Mouse (Mus musculus) heart, embryonic 10.5 days (tissue): ENCODE measurements at regions not wholly inside any gene's neighbourhood (a gene's known extent, or its start where the extent isn't known, plus 50 kb on each side); places are given as distances from the start of the nearest gene placed in this dataset.

Source experiments
- DNase-seq: peaks from one replicate; pipeline ENCODE4 v3.0.0-alpha.2; 2017; ENCODE audit warnings: low spot score
- H3K27ac ChIP-seq: fragments of 300-500 bp; sonication (generic); 2 replicates; pipeline ENCODE4 v1.5.1; 2016; ENCODE audit warnings: mild to moderate bottlenecking
- H3K27me3 ChIP-seq: fragments of 300-500 bp; sonication (generic); 2 replicates; pipeline ENCODE4 v1.6.1; 2016; ENCODE audit warnings: mild to moderate bottlenecking; ENCODE audit not compliant: poor library complexity, insufficient read depth, severe bottlenecking
- H3K36me3 ChIP-seq: fragments of 300-500 bp; sonication (generic); 2 replicates; pipeline ENCODE4 v1.6.1; 2016; ENCODE audit warnings: mild to moderate bottlenecking, moderate library complexity
- H3K4me1 ChIP-seq: fragments of 300-500 bp; sonication (generic); 2 replicates; pipeline ENCODE4 v1.6.1; 2016; ENCODE audit warnings: mild to moderate bottlenecking
- H3K4me3 ChIP-seq: fragments of 300-500 bp; sonication (generic); 2 replicates; pipeline ENCODE4 v1.5.1; 2016; ENCODE audit warnings: mild to moderate bottlenecking, moderate library complexity
- H3K9me3 ChIP-seq: fragments of 300-500 bp; sonication (generic); 2 replicates; pipeline ENCODE4 v1.6.1; 2016; ENCODE audit warnings: mild to moderate bottlenecking, moderate library complexity
- WGBS: fragments of 180-500 bp; shearing (Covaris S2); methylation state at CpG from one replicate; pipeline ENCODE4 v1.1.7; 2016; 5-methylcytosine and 5-hydroxymethylcytosine counted together

DNA sequence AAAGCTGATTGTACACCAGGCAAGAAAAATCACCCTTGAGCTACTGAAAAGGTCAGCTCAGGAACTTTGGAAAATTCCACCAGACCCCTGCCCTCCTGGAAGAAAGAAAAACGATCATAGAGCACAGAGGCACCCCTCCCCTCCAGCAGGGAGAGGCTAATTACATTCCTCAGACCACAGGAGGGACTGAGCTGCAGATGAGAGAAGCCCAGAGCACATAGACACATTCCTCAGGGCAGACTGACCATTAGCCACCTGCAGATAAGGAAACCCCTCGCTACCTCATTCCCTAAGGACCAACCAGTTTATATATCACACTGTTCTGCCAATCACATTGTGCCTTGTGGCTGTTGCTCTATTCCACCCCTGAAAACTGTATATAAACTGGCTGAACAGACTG lies 230.3 kb downstream of the Parp8 start:
- Histone ChIP-seq H3K4me1 (no peaks in the 10 kb centered on the region), H3K27ac (no peak overlapping the region), H3K27me3 (no peaks in the 10 kb centered on the region), H3K36me3 (no peaks in the 10 kb centered on the region), H3K9me3 (no peaks in the 10 kb centered on the region), H3K4me3 (no peak overlapping the region)
- WGBS, result 25% methylated on average over 2 of the region's 2 CpGs
- DNase-seq, result no peak

DNA sequence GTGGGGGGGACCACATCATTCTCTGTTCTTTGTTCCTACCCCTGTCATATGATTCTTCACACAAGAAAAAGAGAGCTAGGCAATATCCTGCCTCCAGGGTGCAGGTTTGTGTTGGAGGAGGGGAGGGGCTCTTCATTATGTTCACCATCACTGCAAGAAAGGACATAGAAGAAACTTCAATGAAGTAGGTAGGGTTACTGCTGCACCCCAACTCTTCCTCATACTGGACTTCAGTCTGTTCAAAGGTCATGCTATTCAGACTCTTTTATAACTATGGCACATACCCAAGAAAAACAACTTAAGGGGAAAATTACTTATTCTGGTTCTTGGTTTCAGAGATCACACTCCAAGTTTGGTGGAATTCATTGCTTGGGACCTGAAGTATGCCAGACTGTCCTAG lies 243.7 kb downstream of the Parp8 start:
- DNase-seq, result no peak
- Histone ChIP-seq H3K4me3 (no peak overlapping the region), H3K27me3 (no peaks in the 10 kb centered on the region)

DNA sequence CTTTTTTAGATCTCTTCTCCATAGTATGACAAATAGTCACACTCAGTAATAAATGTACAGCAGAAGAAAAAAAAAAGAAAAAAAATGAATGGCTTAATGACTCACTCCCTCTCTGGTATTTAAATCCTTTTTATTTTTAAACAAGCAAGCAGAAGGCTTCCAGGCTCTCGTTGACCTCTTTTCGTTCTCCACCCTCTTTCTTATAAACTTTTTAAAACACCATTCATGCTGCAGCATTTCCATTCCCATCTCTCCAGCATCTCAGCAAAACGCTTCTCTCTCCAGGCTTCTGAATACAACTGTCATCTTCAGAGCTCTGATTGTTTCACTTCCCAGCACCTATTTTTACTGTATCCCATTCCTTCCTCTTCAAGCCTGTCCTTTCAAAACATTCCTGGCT lies 259.8 kb downstream of the Parp8 start:
- Histone ChIP-seq H3K27ac (no peak overlapping the region), H3K4me1 (no peaks in the 10 kb centered on the region), H3K36me3 (no peaks in the 10 kb centered on the region), H3K9me3 (no peaks in the 10 kb centered on the region), H3K4me3 (no peak overlapping the region), H3K27me3 (no peaks in the 10 kb centered on the region)
- 80% methylated on average over 3 of the region's 3 CpGs for WGBS
- DNase-seq, result no peak

More for the DNA sequence above, 243.7 kb downstream of the Parp8 start:
- Histone ChIP-seq H3K36me3 (no peaks in the 10 kb centered on the region), H3K4me1 (no peaks in the 10 kb centered on the region), H3K27ac (no peak overlapping the region), H3K9me3 (no peaks in the 10 kb centered on the region)

DNA sequence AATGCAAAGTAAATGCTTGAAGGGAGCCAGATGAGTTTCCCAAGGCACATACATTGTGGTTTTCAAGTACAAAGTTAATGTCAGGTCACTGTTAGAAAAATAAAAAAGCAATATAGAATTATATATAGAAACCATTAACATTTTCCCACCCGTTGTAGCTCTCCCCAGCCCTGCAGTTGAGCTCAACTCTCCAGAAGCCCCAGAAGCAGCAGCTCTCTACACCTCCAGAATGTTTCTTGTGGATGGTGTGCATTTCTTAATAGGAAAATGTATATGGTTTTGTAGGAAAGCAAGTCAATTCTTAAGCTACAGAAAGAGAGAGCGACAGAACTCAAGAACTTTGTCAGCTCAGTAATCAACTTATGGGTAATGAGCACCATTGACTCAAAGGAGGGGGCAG lies 265.4 kb downstream of the Parp8 start:
- no peaks in the 10 kb centered on the region for H3K27me3 ChIP-seq
- WGBS, result 83% methylated on average over 2 of the region's 2 CpGs
- no peak for DNase-seq
- H3K9me3 ChIP-seq, result no peaks in the 10 kb centered on the region
- H3K4me3 ChIP-seq, result no peak overlapping the region
- no peaks in the 10 kb centered on the region for H3K36me3 ChIP-seq
- no peaks in the 10 kb centered on the region for H3K4me1 ChIP-seq
- H3K27ac ChIP-seq, result no peak overlapping the region

DNA sequence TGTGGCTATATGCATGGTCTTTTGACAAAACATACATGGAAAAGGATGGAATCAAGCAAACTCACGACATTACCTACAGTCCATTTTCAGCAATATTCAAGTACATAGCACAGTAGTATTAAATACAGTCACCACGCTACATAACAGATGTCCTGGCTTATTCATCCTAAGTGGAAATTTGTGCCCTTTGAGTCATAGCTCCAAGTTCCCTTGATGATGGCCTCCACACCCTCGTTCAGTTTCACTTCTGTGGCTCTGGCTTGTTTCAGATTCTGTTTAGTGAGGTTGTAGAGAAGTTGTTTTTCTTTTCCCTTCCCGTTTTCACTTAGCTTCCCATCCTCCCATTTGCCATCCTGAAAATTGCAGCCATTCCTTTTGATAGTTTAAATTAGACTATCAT lies 284.5 kb downstream of the Parp8 start:
- no peak for DNase-seq
- Histone ChIP-seq H3K9me3 (no peaks in the 10 kb centered on the region), H3K36me3 (no peaks in the 10 kb centered on the region), H3K27ac (no peak overlapping the region), H3K4me1 (no peaks in the 10 kb centered on the region), H3K4me3 (no peak overlapping the region), H3K27me3 (no peaks in the 10 kb centered on the region)
- 77% methylated on average over 4 of the region's 4 CpGs for WGBS

DNA sequence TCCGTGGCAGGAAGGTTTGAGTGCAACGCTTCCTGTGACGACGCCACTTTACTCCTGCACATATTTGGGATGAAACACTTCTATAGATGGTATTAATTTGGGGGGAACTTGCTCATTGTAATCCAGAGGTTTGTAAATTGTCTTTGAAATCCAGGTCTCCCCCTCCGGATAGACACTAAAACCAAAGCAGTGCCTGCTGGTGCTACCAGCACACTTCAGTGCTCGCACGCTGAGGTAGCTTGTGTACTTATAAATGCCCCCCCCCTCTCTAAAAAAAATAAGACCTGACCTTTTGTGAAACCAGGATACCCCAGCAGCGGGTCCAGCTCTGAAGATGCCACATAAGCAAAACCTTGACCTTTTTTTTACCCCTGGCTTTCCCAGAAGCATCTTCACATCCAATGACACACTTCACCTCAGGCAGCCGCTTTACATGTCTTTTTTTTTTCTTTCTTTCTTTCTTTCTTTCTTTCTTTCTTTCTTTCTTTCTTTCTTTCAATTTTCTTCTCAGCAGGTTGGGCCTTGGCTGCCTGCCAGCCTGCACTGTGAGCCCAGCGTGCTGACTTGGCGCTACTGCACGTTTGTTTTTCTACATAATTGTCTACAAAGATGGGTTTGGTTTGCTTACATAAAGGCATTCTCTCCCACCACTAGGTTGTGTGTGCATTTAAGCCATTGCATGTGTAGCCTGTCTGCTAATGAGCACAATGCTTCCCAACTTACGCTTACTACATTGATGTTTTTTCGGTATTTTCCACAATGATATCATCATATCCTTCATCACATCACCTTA lies 301.8 kb downstream of the Parp8 start:
- no peaks in the 10 kb centered on the region for H3K27me3 ChIP-seq
- H3K9me3 ChIP-seq, result no peaks in the 10 kb centered on the region
- no peak overlapping the region for H3K27ac ChIP-seq
- DNase-seq, result no peak
- 84% methylated on average over 14 of the region's 14 CpGs for WGBS
- no peaks in the 10 kb centered on the region for H3K4me1 ChIP-seq
- H3K36me3 ChIP-seq, result no peaks in the 10 kb centered on the region
- H3K4me3 ChIP-seq, result no peak overlapping the region

DNA sequence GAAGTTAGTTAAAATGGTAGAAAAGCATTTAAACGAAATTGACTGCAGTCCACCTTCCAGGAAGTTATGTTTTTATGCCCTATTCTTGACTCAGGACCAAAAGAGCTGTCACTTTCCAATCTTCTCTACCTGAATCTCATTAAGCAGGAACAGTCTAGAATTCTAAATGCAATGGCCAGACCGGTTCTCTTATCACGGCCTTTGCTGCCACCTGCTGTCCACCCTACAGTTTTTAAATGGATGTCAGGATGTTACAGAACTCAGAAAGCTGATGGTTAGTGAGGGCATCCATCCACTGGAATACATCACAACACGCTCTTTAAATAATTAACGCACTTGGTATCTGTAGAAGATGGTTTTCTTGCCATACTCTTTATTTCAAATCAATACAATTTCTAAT lies 310.5 kb downstream of the Parp8 start:
- no peaks in the 10 kb centered on the region for H3K9me3 ChIP-seq
- no peak overlapping the region for H3K27ac ChIP-seq
- H3K4me1 ChIP-seq, result no peaks in the 10 kb centered on the region; the same call in 1 of the 2 replicates
- H3K36me3 ChIP-seq, result no peaks in the 10 kb centered on the region
- H3K27me3 ChIP-seq, result peaks cover 21% of the 10 kb centered on the region; the same call in 1 of the 2 replicates
- no peak overlapping the region for H3K4me3 ChIP-seq
- WGBS, result 17% methylated on average over 5 of the region's 5 CpGs
- DNase-seq, result no peak

DNA sequence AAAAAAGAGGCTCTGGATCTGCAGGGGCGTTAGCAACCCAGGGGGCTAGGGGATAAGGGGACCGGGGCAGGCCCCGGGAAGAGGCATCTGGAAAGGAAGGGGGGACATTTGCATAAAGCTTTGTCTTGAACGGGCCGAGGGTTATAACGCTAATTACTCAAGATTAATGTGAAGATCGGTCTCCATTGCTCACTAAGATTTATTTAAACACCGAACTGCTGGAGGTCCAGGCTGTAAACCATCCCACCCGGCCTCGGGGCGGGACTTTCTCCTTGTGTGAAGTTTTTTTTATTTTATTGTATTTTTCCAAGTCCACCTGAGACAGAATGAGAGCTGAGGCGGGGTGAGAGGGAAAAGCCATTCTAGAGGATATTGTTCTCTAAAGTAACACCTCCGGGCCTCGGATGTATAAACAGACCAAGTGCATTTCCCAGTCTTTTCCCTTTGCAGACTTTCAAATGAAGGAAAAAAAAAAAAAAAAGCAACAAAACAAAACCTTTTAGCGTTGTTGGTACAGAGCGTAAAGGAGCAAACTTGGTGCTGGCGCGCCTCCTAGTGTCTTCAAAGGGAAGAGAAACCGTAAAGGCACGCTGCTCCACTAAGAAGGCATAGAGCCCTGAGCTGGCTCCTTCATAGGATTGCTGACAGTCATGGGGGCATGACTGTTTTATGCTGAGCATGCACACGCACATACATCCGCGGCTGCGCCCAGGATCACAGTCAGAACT lies 313.3 kb downstream of the Parp8 start:
- H3K36me3 ChIP-seq, result no peaks in the 10 kb centered on the region
- DNase-seq, result peak; percentile 85
- peak overlapping the region; percentile 16; the same call in 1 of the 2 replicates for H3K27ac ChIP-seq
- H3K9me3 ChIP-seq, result no peaks in the 10 kb centered on the region
- peaks cover 11% of the 10 kb centered on the region; the same call in 1 of the 2 replicates for H3K4me1 ChIP-seq
- under 1% methylated on average over 24 of the region's 24 CpGs for WGBS
- peak overlapping the region; percentile 62 for H3K4me3 ChIP-seq
- H3K27me3 ChIP-seq, result peaks cover 46% of the 10 kb centered on the region; the same call in 1 of the 2 replicates

DNA sequence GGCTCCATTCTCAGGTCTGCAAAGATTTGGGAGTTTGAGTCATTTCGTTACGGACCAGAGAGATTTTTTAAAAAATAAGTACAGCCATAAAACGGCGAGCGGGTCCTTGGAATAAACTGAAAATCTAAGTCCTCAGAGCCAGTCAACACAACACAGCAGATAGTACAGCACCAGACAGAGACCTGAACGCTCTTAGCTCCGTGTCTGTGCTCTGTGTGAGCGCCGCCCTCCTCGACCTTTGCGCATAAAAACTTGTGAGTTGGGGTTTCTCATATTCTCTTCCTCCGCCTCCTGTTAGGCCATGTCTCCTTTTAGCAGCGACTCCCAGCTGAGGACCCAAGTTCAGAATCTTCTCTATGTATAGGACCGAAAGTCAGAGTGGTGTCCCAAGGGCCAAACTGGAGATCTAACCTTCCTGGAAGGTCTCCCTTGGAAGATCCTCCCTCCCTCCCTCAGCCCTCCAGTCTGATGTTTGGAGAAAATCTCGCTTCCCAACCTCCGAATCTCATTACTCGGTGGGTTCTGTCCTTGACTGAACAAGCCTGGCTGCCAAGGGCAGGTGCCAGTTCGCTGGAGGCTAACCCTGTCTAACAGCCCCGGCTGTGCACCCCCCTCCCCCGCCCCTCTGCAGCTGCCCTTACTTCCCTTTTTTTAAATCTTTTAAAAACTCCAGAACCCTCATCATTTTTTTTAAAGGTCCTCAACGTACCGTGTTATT lies 314.0 kb downstream of the Parp8 start:
- WGBS, result 2% methylated on average over 22 of the region's 22 CpGs
- Histone ChIP-seq H3K27ac (peak overlapping the region; percentile 16; the same call in 1 of the 2 replicates), H3K4me1 (peaks cover 11% of the 10 kb centered on the region; the same call in 1 of the 2 replicates), H3K9me3 (no peaks in the 10 kb centered on the region), H3K36me3 (no peaks in the 10 kb centered on the region), H3K4me3 (peak overlapping the region; percentile 62), H3K27me3 (peaks cover 51% of the 10 kb centered on the region; the same call in 1 of the 2 replicates)
- no peak for DNase-seq

DNA sequence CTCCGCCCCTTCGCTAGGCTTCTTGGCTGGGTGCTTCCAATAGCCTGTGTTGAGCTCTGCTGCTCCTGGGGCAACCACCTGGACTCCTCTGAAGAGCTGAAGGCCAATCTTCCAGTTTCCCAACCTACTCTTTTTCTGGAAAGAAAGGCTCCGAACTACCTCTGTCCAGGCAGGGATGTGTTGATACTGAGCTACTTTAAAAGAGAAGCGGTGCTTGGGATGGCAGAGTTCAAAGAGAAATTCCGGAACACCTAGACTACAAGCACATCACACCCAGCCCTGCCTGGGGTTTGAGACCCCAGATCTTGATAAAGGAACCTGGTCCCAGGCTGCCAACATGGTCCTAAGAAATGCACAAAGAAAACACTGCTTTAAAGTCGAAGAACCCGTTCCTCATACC lies 315.7 kb downstream of the Parp8 start:
- 13% methylated on average over 7 of the region's 7 CpGs for WGBS
- no peaks in the 10 kb centered on the region for H3K9me3 ChIP-seq
- H3K36me3 ChIP-seq, result no peaks in the 10 kb centered on the region
- peaks cover 11% of the 10 kb centered on the region; the same call in 1 of the 2 replicates for H3K4me1 ChIP-seq
- H3K27ac ChIP-seq, result no peak overlapping the region
- H3K4me3 ChIP-seq, result peak overlapping the region; percentile 47; the same call in 1 of the 2 replicates
- peaks cover 63% of the 10 kb centered on the region for H3K27me3 ChIP-seq
- DNase-seq, result no peak

DNA sequence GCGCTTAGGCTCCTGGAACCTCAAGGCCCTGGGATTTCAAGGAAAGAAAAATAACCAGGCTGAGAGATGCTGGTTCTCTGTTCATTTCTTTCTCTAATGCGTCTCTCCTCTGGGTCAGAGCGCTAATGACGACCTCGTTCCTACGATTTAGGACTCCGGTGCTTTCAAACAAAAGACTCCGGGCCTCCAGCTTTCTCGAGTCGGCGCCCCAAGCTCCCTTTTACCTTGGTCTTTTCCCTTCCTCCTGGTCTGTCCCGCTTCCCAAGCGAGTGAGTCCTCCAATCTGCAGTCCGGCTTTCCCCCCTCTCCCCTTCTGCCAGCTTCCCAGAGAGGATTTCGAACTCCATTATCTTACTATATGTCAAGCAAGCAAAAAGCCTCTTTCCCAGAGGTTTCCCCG lies 316.5 kb downstream of the Parp8 start:
- 1% methylated on average over 16 of the region's 16 CpGs for WGBS
- Histone ChIP-seq H3K4me1 (peaks cover 11% of the 10 kb centered on the region; the same call in 1 of the 2 replicates), H3K27ac (peak overlapping the region; percentile 19; the same call in 1 of the 2 replicates)

DNA sequence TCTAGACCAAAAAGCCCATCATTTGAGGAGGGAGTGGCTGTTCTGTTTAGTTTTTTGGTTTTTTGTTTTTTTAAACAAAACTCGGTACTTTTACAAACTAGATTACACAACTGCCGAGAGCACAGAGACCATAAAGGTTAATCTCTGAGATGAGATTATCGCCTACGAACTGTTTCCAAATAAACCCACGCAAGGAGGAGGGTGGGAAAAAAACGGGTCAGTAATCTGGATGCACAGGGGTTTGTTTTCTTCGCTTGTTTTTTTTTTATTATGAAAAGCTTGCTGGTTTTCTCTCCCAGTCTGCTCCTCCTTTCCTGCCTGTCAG lies 316.9 kb downstream of the Parp8 start:
- no peak for DNase-seq
- peaks cover 11% of the 10 kb centered on the region; the same call in 1 of the 2 replicates for H3K4me1 ChIP-seq
- peak overlapping the region; percentile 19; the same call in 1 of the 2 replicates for H3K27ac ChIP-seq
- no peaks in the 10 kb centered on the region for H3K36me3 ChIP-seq
- peak overlapping the region; percentile 47 for H3K4me3 ChIP-seq
- 2% methylated on average over 7 of the region's 7 CpGs for WGBS
- H3K27me3 ChIP-seq, result peaks cover 63% of the 10 kb centered on the region
- H3K9me3 ChIP-seq, result no peaks in the 10 kb centered on the region

More for the DNA sequence above, 316.5 kb downstream of the Parp8 start:
- DNase-seq, result no peak
- peaks cover 66% of the 10 kb centered on the region for H3K27me3 ChIP-seq
- H3K4me3 ChIP-seq, result peak overlapping the region; percentile 47
- no peaks in the 10 kb centered on the region for H3K36me3 ChIP-seq
- H3K9me3 ChIP-seq, result no peaks in the 10 kb centered on the region
